Mouse (Mus musculus): ENCODE results near the gene Ralgps1. TPM values are rescaled to one million over a fixed set of nuclear protein-coding genes. Genes with fewer than 3 reads are reported as not detected.

Gene Ralgps1
- total RNA-seq, 2 experiments from 2014 or later: 62.8 to 70.2 TPM

GRCm38 (mm10) chr2:33319455-33319854, 51.8 kb downstream of the Ralgps1 start:
- no peak overlapping the region for H3K4me3 ChIP-seq
- intact Hi-C loops (cut with DNase I): loop anchor here (5.0 kb wide), 3 partner anchors 52 to 102 kb away; partner anchors contain the start of gene Angptl2
- no peak for TF ChIP-seq CTCF (IDR thresholded peaks at IDR 0.05)
- DNase-seq (ENCODE audit: extremely low spot score in 1 of 2, low spot score in 2 of 2): no peak
- peak overlapping the region; percentile 45 for H3K27ac ChIP-seq

- TF ChIP-seq CTCF (IDR thresholded peaks at IDR 0.05): no peak
- Histone ChIP-seq H3K27ac (peak overlapping the region; percentile 45; the same call in 1 of the 2 replicates), H3K4me3 (no peak overlapping the region)
- DNase-seq (ENCODE audit: extremely low spot score in 1 of 2, low spot score in 2 of 2): peak; percentile 32 to 56
- intact Hi-C loops (cut with DNase I): loop anchor here (5.0 kb wide), 3 partner anchors 51 to 101 kb away; partner anchors contain the start of gene Angptl2
Measured at GRCm38 (mm10) chr2:33318491-33318964, 52.8 kb downstream of the Ralgps1 start.

GRCm38 (mm10) chr2:33316516-33316915, 54.8 kb downstream of the Ralgps1 start:
- peak overlapping the region; percentile 64 for H3K27ac ChIP-seq
- DNase-seq (ENCODE audit: extremely low spot score in 1 of 2, low spot score in 2 of 2): peak; percentile 61 to 62
- no peak overlapping the region for H3K4me3 ChIP-seq
- intact Hi-C loops (cut with DNase I): loop anchor here (5.0 kb wide), 3 partner anchors 49 to 99 kb away; partner anchors contain the start of gene Angptl2
- TF ChIP-seq CTCF (IDR thresholded peaks at IDR 0.05): peak; percentile 84

- peak overlapping the region; percentile 64 for H3K27ac ChIP-seq
- no peak overlapping the region for H3K4me3 ChIP-seq
- TF ChIP-seq CTCF (IDR thresholded peaks at IDR 0.05): no peak
- DNase-seq (ENCODE audit: extremely low spot score in 1 of 2, low spot score in 2 of 2): no peak
- intact Hi-C loops (cut with DNase I): loop anchor here (5.0 kb wide), 3 partner anchors 49 to 99 kb away; partner anchors contain the start of gene Angptl2
Measured at GRCm38 (mm10) chr2:33316063-33316405, 55.3 kb downstream of the Ralgps1 start.

- Histone ChIP-seq H3K4me3 (no peak overlapping the region), H3K27ac (peak overlapping the region; percentile 64)
- intact Hi-C loops (cut with DNase I): loop anchor here (5.0 kb wide), 3 partner anchors 48 to 98 kb away; partner anchors contain the start of gene Angptl2
- TF ChIP-seq CTCF (IDR thresholded peaks at IDR 0.05): no peak
- peak in 1 of 2 experiments; percentile 16 for DNase-seq (ENCODE audit: extremely low spot score in 1 of 2, low spot score in 2 of 2)
Measured at GRCm38 (mm10) chr2:33315233-33316062, 55.8 kb downstream of the Ralgps1 start.

GRCm38 (mm10) chr2:33309426-33309825, 61.9 kb downstream of the Ralgps1 start:
- DNase-seq (ENCODE audit: extremely low spot score in 1 of 2, low spot score in 2 of 2): peak; percentile 35 to 48
- TF ChIP-seq CTCF (IDR thresholded peaks at IDR 0.05): no peak
- no peak overlapping the region for H3K4me3 ChIP-seq
- intact Hi-C loops (cut with DNase I): no loop called here
- H3K27ac ChIP-seq: no peak overlapping the region

- no peak for TF ChIP-seq CTCF (IDR thresholded peaks at IDR 0.05)
- DNase-seq (ENCODE audit: extremely low spot score in 1 of 2, low spot score in 2 of 2): no peak
- H3K27ac ChIP-seq: no peak overlapping the region
- H3K4me3 ChIP-seq: no peak overlapping the region
- intact Hi-C loops (cut with DNase I): no loop called here
Measured at GRCm38 (mm10) chr2:33306565-33306964, 64.7 kb downstream of the Ralgps1 start.

- Histone ChIP-seq H3K27ac (no peak overlapping the region), H3K4me3 (no peak overlapping the region)
- no peak for DNase-seq (ENCODE audit: extremely low spot score in 1 of 2, low spot score in 2 of 2)
- intact Hi-C loops (cut with DNase I): no loop called here
- TF ChIP-seq CTCF (IDR thresholded peaks at IDR 0.05): no peak
Measured at GRCm38 (mm10) chr2:33303416-33303947, 67.8 kb downstream of the Ralgps1 start.

- intact Hi-C loops (cut with DNase I): no loop called here
- no peak overlapping the region for H3K27ac ChIP-seq
- no peak for TF ChIP-seq CTCF (IDR thresholded peaks at IDR 0.05)
- no peak for DNase-seq (ENCODE audit: extremely low spot score in 1 of 2, low spot score in 2 of 2)
- no peak overlapping the region for H3K4me3 ChIP-seq
Measured at GRCm38 (mm10) chr2:33302828-33303227, 68.5 kb downstream of the Ralgps1 start.

- intact Hi-C loops (cut with DNase I): no loop called here
- H3K27ac ChIP-seq: no peak overlapping the region
- H3K4me3 ChIP-seq: no peak overlapping the region
- no peak for DNase-seq (ENCODE audit: extremely low spot score in 1 of 2, low spot score in 2 of 2)
- no peak for TF ChIP-seq CTCF (IDR thresholded peaks at IDR 0.05)
Measured at GRCm38 (mm10) chr2:33302405-33302804, 68.9 kb downstream of the Ralgps1 start.

- DNase-seq (ENCODE audit: extremely low spot score in 1 of 2, low spot score in 2 of 2): no peak
- peak overlapping the region; percentile 16; the same call in 1 of the 2 replicates for H3K27ac ChIP-seq
- TF ChIP-seq CTCF (IDR thresholded peaks at IDR 0.05): no peak
- intact Hi-C loops (cut with DNase I): no loop called here
- no peak overlapping the region for H3K4me3 ChIP-seq
Measured at GRCm38 (mm10) chr2:33300371-33301046, 70.8 kb downstream of the Ralgps1 start.

GRCm38 (mm10) chr2:33298928-33299327, 72.4 kb downstream of the Ralgps1 start:
- H3K4me3 ChIP-seq: no peak overlapping the region
- TF ChIP-seq CTCF (IDR thresholded peaks at IDR 0.05): no peak
- DNase-seq (ENCODE audit: extremely low spot score in 1 of 2, low spot score in 2 of 2): no peak
- H3K27ac ChIP-seq: no peak overlapping the region
- intact Hi-C loops (cut with DNase I): no loop called here

Data from left cerebral cortex, adult 2 months (tissue).